Mouse (Mus musculus): Measurements from ENCODE around the gene Sars. TPM values are rescaled to one million over a fixed set of nuclear protein-coding genes. Genes with fewer than 3 reads are reported as not detected.
A peak's percentile ranks its signal among the peaks of the same experiment; 100 is the strongest.

Gene Sars
- polyA plus RNA-seq, 1 experiment: 685 TPM

DNA sequence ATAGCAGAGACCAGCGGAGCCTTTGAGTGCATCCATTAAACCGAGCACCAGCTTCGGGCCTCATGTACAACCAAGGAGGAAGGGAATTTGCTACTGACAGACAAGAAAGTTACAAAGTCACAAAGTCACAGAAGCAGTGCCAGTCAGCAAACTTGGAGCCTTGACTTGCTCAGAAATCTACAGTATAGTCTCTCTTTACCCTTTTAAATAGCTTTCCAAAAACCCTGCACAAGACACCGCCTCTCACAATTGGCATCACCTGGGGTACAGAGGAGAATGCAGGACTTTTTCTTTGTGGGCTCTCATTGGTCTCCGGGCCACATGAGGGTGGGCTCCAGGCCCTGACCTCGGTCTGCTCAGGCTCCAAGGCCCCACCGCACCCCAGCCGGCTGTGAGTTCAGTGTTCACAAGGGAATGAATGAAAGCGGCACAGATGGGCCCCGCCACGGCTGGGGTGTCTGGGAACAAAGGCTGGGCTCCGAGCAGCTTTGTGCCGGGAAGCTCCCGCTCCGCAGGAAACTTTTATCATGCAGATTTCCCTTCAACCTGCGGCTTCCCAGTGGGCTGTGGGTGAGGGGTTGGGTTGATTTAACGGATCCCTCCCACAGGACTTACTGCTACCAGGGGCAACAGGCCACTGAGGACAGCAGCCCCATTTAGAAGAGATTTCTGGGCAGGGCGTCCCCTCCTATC, 11.7 kb downstream of the Sars start:
- Histone ChIP-seq H3ac (ENCODE audit: control insufficient read depth, insufficient read length) (no peak overlapping the region), H3K27me3 (ENCODE audit: control insufficient read depth, insufficient read depth, insufficient read length) (no peaks in the 10 kb centered on the region), H3K4me3 (no peak overlapping the region), H3K79me2 (ENCODE audit: control insufficient read depth, insufficient read depth) (peaks cover 25% of the 10 kb centered on the region), H3K36me3 (ENCODE audit: control insufficient read depth, insufficient read depth) (peaks cover 90% of the 10 kb centered on the region), H3K4me2 (ENCODE audit: low read depth) (no peak overlapping the region)
- TF ChIP-seq CEBPB (IDR thresholded peaks at IDR 0.05; ENCODE audit: insufficient read depth, poor library complexity, severe bottlenecking) (no peak), E2F4 (IDR thresholded peaks at IDR 0.05; ENCODE audit: insufficient read depth) (no peak), REST (IDR thresholded peaks at IDR 0.05; ENCODE audit: insufficient read depth, insufficient read length) (no peak), SRF (IDR thresholded peaks at IDR 0.05; ENCODE audit: control insufficient read depth, insufficient read length, low read depth) (no peak), TCF12 (IDR thresholded peaks at IDR 0.05; ENCODE audit: insufficient read depth, poor library complexity, severe bottlenecking) (no peak), POLR2A (IDR thresholded peaks at IDR 0.05; ENCODE audit: insufficient read length, low read depth) (no peak), POLR2AphosphoS2 (IDR thresholded peaks at IDR 0.05; ENCODE audit: insufficient read length, low read depth) (no peak), USF1 (IDR thresholded peaks at IDR 0.05; ENCODE audit: low read depth) (no peak)

DNA sequence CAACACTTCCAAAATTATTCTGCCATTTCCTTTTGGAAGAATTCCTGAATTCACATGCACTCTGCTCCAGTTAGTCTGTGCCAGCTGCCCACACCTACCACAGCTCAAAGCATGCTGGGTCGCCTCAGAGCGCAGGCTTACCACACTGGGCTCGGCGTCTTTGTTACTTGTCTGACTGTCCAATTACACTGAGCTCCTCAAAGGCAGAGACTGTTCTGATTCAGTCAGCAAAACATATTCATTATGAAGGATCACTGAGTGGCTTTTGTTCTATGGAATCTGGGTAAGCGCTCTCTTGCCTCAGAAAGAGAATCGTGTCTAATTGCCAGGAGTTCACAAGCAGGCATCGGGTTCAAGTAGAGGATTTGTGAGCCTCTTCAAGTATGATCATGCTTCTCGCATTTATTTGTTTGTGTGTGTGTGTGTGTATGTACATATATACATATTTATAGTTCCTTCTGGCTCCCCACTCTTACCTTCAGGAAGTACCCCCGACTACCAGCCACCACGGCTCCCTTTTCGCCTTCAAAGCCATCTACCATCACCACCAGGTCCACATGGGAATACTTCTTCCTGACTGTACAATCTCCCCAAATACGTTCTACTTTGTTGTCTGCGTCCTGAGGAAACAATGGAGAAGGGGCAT, 12.3 kb downstream of the Sars start:
- Histone ChIP-seq H3ac (ENCODE audit: control insufficient read depth, insufficient read length) (no peak overlapping the region), H3K27me3 (ENCODE audit: control insufficient read depth, insufficient read depth, insufficient read length) (no peaks in the 10 kb centered on the region), H3K4me3 (no peak overlapping the region), H3K36me3 (ENCODE audit: control insufficient read depth, insufficient read depth) (peaks cover 90% of the 10 kb centered on the region), H3K79me2 (ENCODE audit: control insufficient read depth, insufficient read depth) (peaks cover 18% of the 10 kb centered on the region), H3K4me2 (ENCODE audit: low read depth) (no peak overlapping the region)
- TF ChIP-seq POLR2AphosphoS2 (IDR thresholded peaks at IDR 0.05; ENCODE audit: insufficient read length, low read depth) (peak; percentile 61), MAX (IDR thresholded peaks at IDR 0.05; ENCODE audit: low read depth) (no peak), E2F4 (IDR thresholded peaks at IDR 0.05; ENCODE audit: insufficient read depth) (no peak), TCF12 (IDR thresholded peaks at IDR 0.05; ENCODE audit: insufficient read depth, poor library complexity, severe bottlenecking) (no peak), MYOD1 (IDR thresholded peaks at IDR 0.05; ENCODE audit: control insufficient read depth in 1 of 3, insufficient read length in 2 of 3, low read depth in 2 of 3) (no peak)

DNA sequence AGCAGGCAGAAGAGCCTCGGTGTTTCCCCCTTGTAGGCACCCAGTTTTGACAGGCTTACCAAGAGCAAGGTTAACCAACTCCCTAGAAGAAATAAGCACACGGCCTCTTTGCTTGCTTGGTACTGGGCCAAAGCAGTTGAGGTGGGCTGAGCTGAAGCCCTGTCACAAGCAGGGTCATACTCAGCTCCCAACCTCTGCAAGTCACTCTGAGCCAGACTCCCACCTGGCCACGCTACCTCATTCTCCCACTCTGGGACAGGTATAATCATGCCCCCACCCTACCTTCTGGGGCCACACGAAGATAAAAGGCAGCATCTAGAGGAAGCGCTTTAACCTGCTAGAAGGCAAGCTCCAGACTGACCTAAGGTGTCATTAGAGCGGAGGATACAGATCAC, 19.4 kb downstream of the Sars start:
- H3K79me2 ChIP-seq (ENCODE audit: control insufficient read depth, insufficient read depth): no peaks in the 10 kb centered on the region
- no peak for TF ChIP-seq REST (IDR thresholded peaks at IDR 0.05; ENCODE audit: insufficient read depth, insufficient read length)
- TF ChIP-seq USF1 (IDR thresholded peaks at IDR 0.05; ENCODE audit: low read depth): no peak
- TF ChIP-seq CEBPB (IDR thresholded peaks at IDR 0.05; ENCODE audit: insufficient read depth, poor library complexity, severe bottlenecking): no peak
- peak; percentile 79 for TF ChIP-seq POLR2AphosphoS2 (IDR thresholded peaks at IDR 0.05; ENCODE audit: insufficient read length, low read depth)
- TF ChIP-seq POLR2A (IDR thresholded peaks at IDR 0.05; ENCODE audit: insufficient read length, low read depth): peak; percentile 18
- no peak for TF ChIP-seq E2F4 (IDR thresholded peaks at IDR 0.05; ENCODE audit: insufficient read depth)
- TF ChIP-seq TCF12 (IDR thresholded peaks at IDR 0.05; ENCODE audit: insufficient read depth, poor library complexity, severe bottlenecking): no peak
- no peak for TF ChIP-seq MYOD1 (IDR thresholded peaks at IDR 0.05; ENCODE audit: control insufficient read depth in 1 of 3, insufficient read length in 2 of 3, low read depth in 2 of 3)
- no peak for TF ChIP-seq TCF3 (IDR thresholded peaks at IDR 0.05; ENCODE audit: insufficient read length, low read depth)
- no peak overlapping the region for H3K4me3 ChIP-seq
- peaks cover 2% of the 10 kb centered on the region for H3K27me3 ChIP-seq (ENCODE audit: control insufficient read depth, insufficient read depth, insufficient read length)
- H3ac ChIP-seq (ENCODE audit: control insufficient read depth, insufficient read length): no peak overlapping the region
- no peak overlapping the region for H3K4me2 ChIP-seq (ENCODE audit: low read depth)
- H3K36me3 ChIP-seq (ENCODE audit: control insufficient read depth, insufficient read depth): peaks cover 51% of the 10 kb centered on the region

DNA sequence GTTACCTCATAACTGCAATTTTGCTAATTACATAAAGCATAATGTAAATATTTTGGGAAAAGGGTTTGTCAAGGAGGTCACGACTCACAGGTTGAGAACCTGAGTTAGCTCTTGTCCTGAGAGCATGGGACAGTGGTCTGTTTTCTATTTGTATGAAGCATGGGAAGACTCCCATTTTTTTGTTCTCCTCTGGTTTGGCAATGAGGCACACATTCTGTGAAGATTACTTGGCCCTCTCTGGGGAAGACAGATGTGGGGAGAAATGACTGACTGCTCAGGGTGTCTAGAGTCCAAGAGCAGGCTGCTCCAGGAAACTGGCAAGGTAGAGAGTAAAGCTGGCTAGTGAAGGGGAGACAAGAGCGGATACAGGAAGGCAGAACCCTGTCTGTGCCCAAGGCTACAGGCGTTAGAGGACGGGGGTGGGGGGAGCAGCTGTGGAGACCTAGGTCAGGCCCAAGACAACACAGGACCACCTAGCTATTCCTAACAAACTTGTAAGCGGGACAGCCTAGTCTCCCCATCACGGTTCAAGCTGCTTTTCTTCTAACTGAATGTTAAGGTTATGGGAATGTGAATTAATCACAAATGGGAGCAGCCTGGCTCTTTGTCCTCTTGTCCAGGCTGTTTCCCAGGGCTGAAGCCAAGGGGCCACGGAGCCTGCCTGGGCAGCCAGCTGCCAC, 19.9 kb downstream of the Sars start:
- peaks cover 46% of the 10 kb centered on the region for H3K36me3 ChIP-seq (ENCODE audit: control insufficient read depth, insufficient read depth)
- peaks cover 5% of the 10 kb centered on the region for H3K27me3 ChIP-seq (ENCODE audit: control insufficient read depth, insufficient read depth, insufficient read length)
- H3K4me3 ChIP-seq: no peak overlapping the region
- no peaks in the 10 kb centered on the region for H3K79me2 ChIP-seq (ENCODE audit: control insufficient read depth, insufficient read depth)
- no peak overlapping the region for H3K4me2 ChIP-seq (ENCODE audit: low read depth)
- no peak overlapping the region for H3ac ChIP-seq (ENCODE audit: control insufficient read depth, insufficient read length)
- TF ChIP-seq MYOG (IDR thresholded peaks at IDR 0.05; ENCODE audit: control insufficient read depth in 1 of 3, insufficient read depth in 1 of 3, insufficient read length in 2 of 3, low read depth in 2 of 3): no peak
